Mouse (Mus musculus): ENCODE measurements around the gene Krt6a. TPM values are rescaled to one million over a fixed set of nuclear protein-coding genes. Genes with fewer than 3 reads are reported as not detected.
"Not testable (repeated sequence)": the region's sequence is repeated elsewhere in the genome, so short reads cannot be mapped to it uniquely, and the experiment has no call there.

The Krt6a gene
- not detected for total RNA-seq (2021)
- long read RNA-seq, experiment 1, result 0 reads
- long read RNA-seq, experiment 2, result 0 reads

GRCm38 (mm10) chr15:101694207-101694606 is at the start of gene Krt6a:
Gene Krt6a, minus strand, starts transcription at chr15:101694307.
- intact Hi-C loops (cut with DNase I), result no loop called here
- no peak for DNase-seq (ENCODE audit: low spot score in 2 of 2)

- intact Hi-C loops (cut with DNase I), result no loop called here
- no peak for DNase-seq (ENCODE audit: low spot score in 2 of 2)
Observed at GRCm38 (mm10) chr15:101742711-101743110, 48.6 kb upstream of the Krt6a start, which contains the start of gene Krt71. Gene Krt71, minus strand, starts transcription at chr15:101743109.

GRCm38 (mm10) chr15:101737786-101738185 is 43.7 kb upstream of the Krt6a start:
- intact Hi-C loops (cut with DNase I), result no loop called here

GRCm38 (mm10) chr15:101730653-101731052 is 36.5 kb upstream of the Krt6a start:
- intact Hi-C loops (cut with DNase I), result no loop called here
- no peak for DNase-seq (ENCODE audit: low spot score in 2 of 2)

More at GRCm38 (mm10) chr15:101737786-101738185, 43.7 kb upstream of the Krt6a start:
- peak in 1 of 2 experiments; percentile 8 for DNase-seq (ENCODE audit: low spot score in 2 of 2)

- DNase-seq (ENCODE audit: low spot score in 2 of 2), result no peak
- intact Hi-C loops (cut with DNase I), result no loop called here
Observed at GRCm38 (mm10) chr15:101724686-101725085, 30.6 kb upstream of the Krt6a start.

GRCm38 (mm10) chr15:101715831-101716230 is 21.7 kb upstream of the Krt6a start:
- intact Hi-C loops (cut with DNase I), result no loop called here
- no peak for DNase-seq (ENCODE audit: low spot score in 2 of 2)

- intact Hi-C loops (cut with DNase I), result no loop called here
- no peak for DNase-seq (ENCODE audit: low spot score in 2 of 2)
Observed at GRCm38 (mm10) chr15:101714356-101714755, 20.2 kb upstream of the Krt6a start.

GRCm38 (mm10) chr15:101713731-101714130 is 19.6 kb upstream of the Krt6a start:
- intact Hi-C loops (cut with DNase I), result no loop called here

GRCm38 (mm10) chr15:101712720-101713119 is 18.6 kb upstream of the Krt6a start, which contains the start of gene Krt5:
Gene Krt5, minus strand, starts transcription at chr15:101712898.
- intact Hi-C loops (cut with DNase I), result no loop called here
- no peak for DNase-seq (ENCODE audit: low spot score in 2 of 2)

More at GRCm38 (mm10) chr15:101713731-101714130, 19.6 kb upstream of the Krt6a start:
- DNase-seq (ENCODE audit: low spot score in 2 of 2), result no peak

- DNase-seq (ENCODE audit: low spot score in 2 of 2), result no peak
- intact Hi-C loops (cut with DNase I), result no loop called here
Observed at GRCm38 (mm10) chr15:101708683-101709082, 14.6 kb upstream of the Krt6a start.

GRCm38 (mm10) chr15:101707454-101707853 is 13.3 kb upstream of the Krt6a start:
- intact Hi-C loops (cut with DNase I), result no loop called here
- DNase-seq (ENCODE audit: low spot score in 2 of 2), result no peak

GRCm38 (mm10) chr15:101704066-101704465 is 10.0 kb upstream of the Krt6a start:
- intact Hi-C loops (cut with DNase I), result no loop called here
- DNase-seq (ENCODE audit: low spot score in 2 of 2), result peak; percentile 9 to 41

GRCm38 (mm10) chr15:101702380-101702779 is 8.3 kb upstream of the Krt6a start:
- intact Hi-C loops (cut with DNase I), result no loop called here

GRCm38 (mm10) chr15:101699866-101700265 is 5.8 kb upstream of the Krt6a start:
- intact Hi-C loops (cut with DNase I), result no loop called here
- DNase-seq (ENCODE audit: low spot score in 2 of 2), result no peak

More at GRCm38 (mm10) chr15:101702380-101702779, 8.3 kb upstream of the Krt6a start:
- DNase-seq (ENCODE audit: low spot score in 2 of 2), result no peak

- DNase-seq (ENCODE audit: low spot score in 2 of 2), result no peak
- intact Hi-C loops (cut with DNase I), result no loop called here
Observed at GRCm38 (mm10) chr15:101699192-101699591, 5.1 kb upstream of the Krt6a start.

GRCm38 (mm10) chr15:101697326-101698188 is 3.5 kb upstream of the Krt6a start:
- no peak for DNase-seq (ENCODE audit: low spot score in 2 of 2)
- intact Hi-C loops (cut with DNase I), result no loop called here

- DNase-seq (ENCODE audit: low spot score in 2 of 2); intact Hi-C loops (cut with DNase I): not testable (repeated sequence)
Observed at GRCm38 (mm10) chr15:101690460-101690859, 3.6 kb downstream of the Krt6a start.

GRCm38 (mm10) chr15:101688161-101688560 is 5.9 kb downstream of the Krt6a start:
- no peak for DNase-seq (ENCODE audit: low spot score in 2 of 2)
- intact Hi-C loops (cut with DNase I), result no loop called here

- no peak for DNase-seq (ENCODE audit: low spot score in 2 of 2)
- intact Hi-C loops (cut with DNase I), result no loop called here
Observed at GRCm38 (mm10) chr15:101680187-101680586, 13.9 kb downstream of the Krt6a start, which contains the start of gene Krt6b. Gene Krt6b, minus strand, starts transcription at chr15:101680287.

- no peak for DNase-seq (ENCODE audit: low spot score in 2 of 2)
- intact Hi-C loops (cut with DNase I), result no loop called here
Observed at GRCm38 (mm10) chr15:101675978-101676377, 18.1 kb downstream of the Krt6a start.
